Mouse (Mus musculus) lung, postnatal 4 days (tissue): Measurements from ENCODE around the gene Bscl2.
"Not testable (repeated sequence)": the region's sequence is repeated elsewhere in the genome, so short reads cannot be mapped to it uniquely, and the experiment has no call there.

Experiments
- DNase-seq, 2 experiments: peaks; one replicate each; pipeline ENCODE4 v3.0.0; 2021

Bscl2 gene

GRCm38 (mm10) chr19:8831262-8831661 is 6.0 kb upstream of the Bscl2 start:
- DNase-seq, result no peak

- no peak for DNase-seq
Observed at GRCm38 (mm10) chr19:8832971-8833370, 4.3 kb upstream of the Bscl2 start.

- DNase-seq, result not testable (repeated sequence)
Observed at GRCm38 (mm10) chr19:8836327-8836726, 940 bp upstream of the Bscl2 start.

- peak; percentile 43 to 49 for DNase-seq
Observed at GRCm38 (mm10) chr19:8838041-8838730, 919 bp downstream of the Bscl2 start.

- no peak for DNase-seq
Observed at GRCm38 (mm10) chr19:8839103-8839907, 2.0 kb downstream of the Bscl2 start, which contains the start of gene Gng3. Gene Gng3 (minus strand): TSS chr19:8839194.

GRCm38 (mm10) chr19:8839908-8840791 is 2.9 kb downstream of the Bscl2 start:
- peak; percentile 85 to 89 for DNase-seq

GRCm38 (mm10) chr19:8841012-8841411 is 3.7 kb downstream of the Bscl2 start:
- no peak for DNase-seq

- DNase-seq, result no peak
Observed at GRCm38 (mm10) chr19:8842961-8843360, 5.7 kb downstream of the Bscl2 start.

- peak; percentile 56 to 82 for DNase-seq
Observed at GRCm38 (mm10) chr19:8844371-8845129, 7.3 kb downstream of the Bscl2 start.

- no peak for DNase-seq
Observed at GRCm38 (mm10) chr19:8848356-8848755, 11.1 kb downstream of the Bscl2 start.

- peak in 1 of 2 experiments; percentile 67 for DNase-seq
Observed at GRCm38 (mm10) chr19:8850402-8850901, 13.2 kb downstream of the Bscl2 start, which contains the start of gene Lrrn4cl. Gene Lrrn4cl (plus strand): TSS chr19:8850768.

- peak in 1 of 2 experiments; percentile 39 for DNase-seq
Observed at GRCm38 (mm10) chr19:8851639-8852038, 14.4 kb downstream of the Bscl2 start.

GRCm38 (mm10) chr19:8852236-8852928 is 15.1 kb downstream of the Bscl2 start:
- DNase-seq, result no peak

GRCm38 (mm10) chr19:8853117-8853516 is 15.8 kb downstream of the Bscl2 start:
- DNase-seq, result no peak

- peak; percentile 53 to 69 for DNase-seq
Observed at GRCm38 (mm10) chr19:8857689-8858088, 20.4 kb downstream of the Bscl2 start.

- peak in 1 of 2 experiments; percentile 39 for DNase-seq
Observed at GRCm38 (mm10) chr19:8859018-8859417, 21.8 kb downstream of the Bscl2 start.

GRCm38 (mm10) chr19:8864265-8864664 is 27.0 kb downstream of the Bscl2 start:
- no peak for DNase-seq

GRCm38 (mm10) chr19:8870381-8870780 is 33.1 kb downstream of the Bscl2 start:
- DNase-seq, result not testable (repeated sequence)

- peak in 1 of 2 experiments; percentile 11 for DNase-seq
Observed at GRCm38 (mm10) chr19:8870838-8871237, 33.6 kb downstream of the Bscl2 start.

- peak; percentile 97 for DNase-seq
Observed at GRCm38 (mm10) chr19:8871267-8872186, 34.3 kb downstream of the Bscl2 start, which contains the start of gene Ubxn1. Gene Ubxn1 (plus strand): TSS chr19:8871496.
